Mouse (Mus musculus) CH12.LX (cell line): ENCODE measurements around the gene Tmem274.
A peak's percentile ranks its signal among the peaks of the same experiment; 100 is the strongest.
"Not testable (repeated sequence)": the region's sequence is repeated elsewhere in the genome, so short reads cannot be mapped to it uniquely, and the experiment has no call there.

Source experiments
- CTCF ChIP-seq, 2 experiments: IDR thresholded peaks in 1 of 2; conservative IDR thresholded peaks in 1 of 2; 2 replicates each; pipeline ENCODE4 v1.5.1; 2011 to 2012; ENCODE audit warnings: low read depth in 2 of 2, low read length in 2 of 2, improper control_type of control experiment in 1 of 2, inconsistent platforms in 1 of 2, mild to moderate bottlenecking in 1 of 2, moderate library complexity in 1 of 2
- EP300 ChIP-seq: IDR thresholded peaks from 2 replicates; pipeline ENCODE4 v1.6.1; 2011; ENCODE audit warnings: low read length, improper control_type of control experiment
- GABPA ChIP-seq: IDR thresholded peaks from 2 replicates; pipeline ENCODE4 v1.6.1; 2012; ENCODE audit warnings: low read depth, low read length, improper control_type of control experiment, inconsistent platforms; ENCODE audit not compliant: insufficient replicate concordance
- ZC3H11A ChIP-seq: IDR thresholded peaks from 2 replicates; pipeline ENCODE4 v1.6.1; 2012; ENCODE audit warnings: low read depth, mild to moderate bottlenecking, inconsistent platforms, low read length, improper control_type of control experiment
- ZMIZ1 ChIP-seq: IDR thresholded peaks from 2 replicates; pipeline ENCODE4 v1.6.1; 2012; ENCODE audit warnings: low read depth, mild to moderate bottlenecking, inconsistent platforms, low read length, improper control_type of control experiment

GRCm38 (mm10) chr4:149460475-149460874 is 16.7 kb upstream of the Tmem274 start:
- not testable (repeated sequence) for TF ChIP-seq EP300, GABPA, ZMIZ1, ZC3H11A
- peak; percentile 9 to 39; a peak in 3 of 4 replicates for TF ChIP-seq CTCF (conservative IDR thresholded peaks at IDR 0.05 in 1 of 2, IDR thresholded peaks at IDR 0.05 in 1 of 2; ENCODE audit: low read depth in 2 of 2, low read length in 2 of 2)
